Mouse (Mus musculus) lung, adult 2 months (tissue): ENCODE measurements around the gene Spry2.

Experiments
- CTCF ChIP-seq: fragments of 200-500 bp; IDR thresholded peaks from 2 replicates; pipeline ENCODE4 v1.5.1; 2011; ENCODE audit warnings: mild to moderate bottlenecking, low read length, control low read depth; ENCODE audit not compliant: insufficient read depth
- POLR2A ChIP-seq: fragments of 200-500 bp; IDR thresholded peaks from 2 replicates; pipeline ENCODE4 v1.6.1; 2011; ENCODE audit warnings: low read depth, mild to moderate bottlenecking, control low read depth, low read length, borderline replicate concordance; ENCODE audit errors: extremely low read depth

- TF ChIP-seq CTCF (no peak), POLR2A (no peak)
Measured at GRCm38 (mm10) chr14:105862199-105862598, 34.4 kb downstream of the Spry2 start.
